Mouse (Mus musculus) induced T-regulatory cell, adult 2 months (primary cell): ENCODE data around the gene G6pd2.

Experiments used
- DNase-seq: peaks from one replicate; pipeline ENCODE4 v3.0.0-alpha.2; 2012; ENCODE audit warnings: low read depth

Gene G6pd2

GRCm38 (mm10) chr5:61808516-61808915, at the start of gene G6pd2:
Gene G6pd2, plus strand, starts transcription at chr5:61808816.
- DNase-seq = no peak

- no peak for DNase-seq
These were observed 44.4 kb upstream of the G6pd2 start for GRCm38 (mm10) chr5:61764214-61764613.

- no peak for DNase-seq
These were observed 24.4 kb downstream of the G6pd2 start for GRCm38 (mm10) chr5:61832935-61833551.

GRCm38 (mm10) chr5:61843891-61844290, 35.3 kb downstream of the G6pd2 start:
- DNase-seq = no peak
